Mouse (Mus musculus) brain, embryonic 14.5 days (tissue): ENCODE data around the gene Zfp970. TPM values are rescaled to one million over a fixed set of nuclear protein-coding genes. Genes with fewer than 3 reads are reported as not detected.
"Not testable (repeated sequence)": the region's sequence is repeated elsewhere in the genome, so short reads cannot be mapped to it uniquely, and the experiment has no call there.

Source experiments
- DNase-seq: peaks from one replicate; pipeline ENCODE4 v3.0.0-alpha.2; 2011; ENCODE audit warnings: low read depth
- CTCF ChIP-seq: fragments of 200-500 bp; IDR thresholded peaks from 2 replicates; pipeline ENCODE4 v1.5.1; 2012; ENCODE audit warnings: inconsistent platforms, mild to moderate bottlenecking, moderate library complexity, borderline replicate concordance; ENCODE audit not compliant: insufficient read depth, insufficient read length; ENCODE audit errors: extremely low read depth
- POLR2A ChIP-seq: fragments of 200-500 bp; IDR thresholded peaks from 2 replicates; pipeline ENCODE4 v1.6.1; 2012; ENCODE audit warnings: mild to moderate bottlenecking, inconsistent platforms, borderline replicate concordance; ENCODE audit not compliant: poor library complexity, insufficient read depth, insufficient read length, severe bottlenecking; ENCODE audit errors: extremely low read depth
- polyA plus RNA-seq: library from polyadenylated mRNA; depleted of rRNA; stranded (reverse); fragments of >200 nt; gene quantifications from 2 replicates; pipeline ENCODE4 v1.2.3, GENCODE M21; 2012; rRNA removed

The Zfp970 gene
- 8.6 and 8.8 TPM in 2 replicates for polyA plus RNA-seq

GRCm38 (mm10) chr2:177464676-177465075 is at the start of gene Zfp970:
TSS of gene Zfp970 (plus strand) at chr2:177464733.
- peak; percentile 11 for DNase-seq

DNA sequence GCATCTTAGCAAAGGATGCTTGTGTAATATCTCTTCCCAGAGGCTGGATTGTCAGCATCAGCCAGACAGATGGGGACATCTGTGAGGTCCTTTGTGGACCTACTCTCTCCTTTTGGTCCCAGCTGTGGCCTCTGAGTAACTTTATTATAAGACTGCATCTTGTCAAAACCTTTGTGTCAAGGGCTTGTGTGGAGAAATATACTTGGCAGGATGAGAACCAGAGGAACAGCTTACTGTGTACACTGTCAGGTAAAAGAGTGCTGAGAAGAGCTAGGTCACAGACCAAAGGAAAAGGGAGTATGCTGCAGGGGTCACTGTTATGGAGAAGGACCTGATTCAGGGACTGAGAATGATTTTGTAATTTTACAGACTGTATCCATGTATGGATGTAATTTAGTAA is 3.7 kb downstream of the Zfp970 start:
- not testable (repeated sequence) for DNase-seq

GRCm38 (mm10) chr2:177472261-177472660 is 7.7 kb downstream of the Zfp970 start:
- not testable (repeated sequence) for DNase-seq

DNA sequence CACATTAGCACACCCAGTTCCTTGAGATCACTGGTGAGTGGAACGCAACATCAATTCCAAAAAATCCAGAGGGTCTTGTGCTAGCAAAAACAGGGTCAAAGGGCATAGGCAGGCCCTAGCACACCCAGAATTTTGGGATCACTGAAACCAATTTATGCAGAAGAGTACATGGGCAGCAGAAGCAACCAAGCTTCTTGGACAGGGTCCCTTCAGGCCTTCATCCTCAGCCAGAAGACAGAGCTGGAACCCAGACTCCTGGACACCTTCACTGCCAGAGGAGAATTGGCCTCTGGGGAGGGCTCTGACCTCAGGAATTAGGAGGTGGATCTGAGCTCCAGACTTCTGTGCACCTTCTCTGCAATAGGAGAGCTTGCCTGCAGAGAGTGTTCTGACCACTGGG is 17.4 kb downstream of the Zfp970 start:
- not testable (repeated sequence) for DNase-seq

DNA sequence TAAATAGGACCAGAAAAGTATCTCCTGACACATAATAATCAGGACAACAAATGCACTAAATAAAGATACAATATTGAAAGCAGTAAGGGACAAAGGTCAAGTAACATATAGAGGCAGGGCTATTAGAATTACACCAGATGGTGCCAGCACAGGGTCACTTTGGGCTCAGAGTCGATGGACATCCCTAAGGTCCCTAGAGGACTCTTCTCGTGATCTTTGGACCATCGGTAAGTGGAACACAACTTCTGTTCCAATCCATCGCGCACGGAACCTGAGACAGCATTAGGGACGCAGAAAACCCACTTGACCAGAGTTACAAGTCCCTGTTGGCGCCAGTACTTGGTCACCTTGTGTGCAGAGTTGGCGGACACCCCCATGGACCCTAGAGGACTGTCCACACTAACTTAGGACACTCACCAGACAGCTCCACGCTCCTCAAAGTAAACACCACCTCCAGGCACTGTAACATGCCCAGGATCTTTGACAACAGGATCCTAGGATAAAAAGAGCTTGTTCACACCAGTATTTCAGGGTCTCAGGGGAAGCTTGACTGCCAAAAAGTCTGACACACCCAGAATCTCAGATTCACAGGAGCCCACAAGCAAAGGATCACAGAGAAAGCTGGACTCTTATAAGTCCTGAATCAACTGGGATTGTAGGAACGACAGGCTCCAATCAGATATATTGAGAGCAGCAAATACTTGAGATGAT is 18.9 kb downstream of the Zfp970 start:
- not testable (repeated sequence) for DNase-seq

GRCm38 (mm10) chr2:177498067-177498466 is 33.5 kb downstream of the Zfp970 start, which contains the start of gene Gm14403:
TSS of gene Gm14403 (plus strand) at chr2:177498215.
- DNase-seq, result peak; percentile 55

DNA sequence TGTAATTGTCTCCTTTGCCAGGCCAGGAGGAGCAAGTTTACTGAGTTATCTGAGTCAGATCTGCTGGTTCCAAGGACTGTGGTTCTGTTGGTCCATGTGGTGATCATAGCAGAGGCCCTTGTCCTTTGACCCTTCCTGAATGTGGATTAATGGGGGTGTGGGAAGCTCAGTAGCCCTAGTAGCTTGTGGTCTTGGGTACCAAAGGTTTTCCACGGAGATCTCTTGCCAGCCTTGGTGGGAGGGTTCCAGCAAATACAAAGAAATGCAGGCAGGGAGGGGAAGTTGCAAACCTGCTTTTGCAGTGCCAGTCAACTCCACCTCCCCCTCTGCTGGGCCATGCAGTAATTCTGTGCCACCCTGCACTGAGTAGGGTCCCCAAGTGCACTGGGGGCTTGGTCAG is 34.6 kb downstream of the Zfp970 start:
- not testable (repeated sequence) for DNase-seq

GRCm38 (mm10) chr2:177505211-177505719 is 40.7 kb downstream of the Zfp970 start:
- DNase-seq, result not testable (repeated sequence)

GRCm38 (mm10) chr2:177511381-177511780 is 46.8 kb downstream of the Zfp970 start:
- DNase-seq, result not testable (repeated sequence)

DNA sequence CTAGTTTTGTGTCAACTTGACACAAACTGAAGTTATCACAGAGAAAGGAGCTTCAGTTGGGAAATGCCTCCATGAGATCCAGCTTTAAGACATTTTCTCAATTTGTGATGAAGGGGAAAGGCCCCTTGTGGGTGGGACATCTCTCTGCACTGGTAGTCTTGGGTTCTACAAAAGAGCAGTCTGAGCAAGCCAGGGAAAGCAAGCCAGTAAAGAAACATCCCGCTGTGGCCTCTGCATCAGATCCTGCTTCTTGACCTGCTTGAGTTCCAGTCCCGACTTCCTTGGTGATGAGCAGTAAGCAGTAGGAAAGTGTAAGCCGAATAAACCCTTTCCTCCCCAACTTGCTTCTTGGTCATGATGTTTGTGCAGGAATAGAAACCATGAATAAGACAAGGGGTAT is 47.4 kb downstream of the Zfp970 start:
- not testable (repeated sequence) for DNase-seq

DNA sequence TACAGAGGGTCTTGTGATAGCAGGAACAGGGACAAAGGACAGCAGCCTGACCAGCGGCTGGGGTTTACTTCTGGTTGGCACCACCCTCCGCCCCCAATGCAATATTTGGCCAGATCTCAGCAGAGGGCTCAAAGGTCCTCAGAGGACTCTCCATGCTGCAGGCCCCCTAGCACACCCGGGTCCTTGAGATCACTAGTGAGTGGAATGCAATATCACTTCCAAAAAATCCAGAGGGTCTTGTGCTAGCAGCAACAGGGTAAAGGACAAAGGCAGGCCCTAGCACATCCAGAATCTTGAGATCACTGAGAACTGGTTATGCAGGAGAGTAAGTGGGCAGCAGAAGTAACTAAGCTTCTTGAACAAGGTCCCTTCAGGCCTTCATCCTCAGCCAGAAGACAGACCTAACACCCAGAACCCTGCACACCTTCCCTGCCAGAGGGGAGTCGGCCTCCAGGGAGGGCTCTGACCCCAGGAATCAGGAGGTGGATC is 49.5 kb downstream of the Zfp970 start:
- not testable (repeated sequence) for DNase-seq

GRCm38 (mm10) chr2:177517746-177518145 is 53.2 kb downstream of the Zfp970 start:
- not testable (repeated sequence) for DNase-seq

DNA sequence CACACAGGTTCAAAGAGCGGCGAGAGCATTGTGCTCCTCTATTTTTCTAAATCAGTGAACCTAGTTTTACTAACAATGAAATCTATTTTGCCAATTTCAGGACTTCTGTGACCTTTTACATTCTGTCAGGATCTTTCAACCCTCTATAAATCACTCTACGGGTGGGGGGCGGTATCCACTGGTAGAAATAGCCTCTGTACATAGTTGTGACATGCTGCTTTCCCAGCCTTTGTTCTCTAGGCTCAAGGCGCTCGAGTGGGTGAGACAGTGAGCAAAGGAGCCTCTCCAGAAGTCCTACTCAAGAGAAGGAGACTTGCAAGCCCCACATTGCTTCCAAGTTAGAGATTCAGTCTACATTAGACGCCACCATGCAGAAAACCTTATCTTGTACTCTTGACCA is 53.8 kb downstream of the Zfp970 start:
- not testable (repeated sequence) for DNase-seq

DNA sequence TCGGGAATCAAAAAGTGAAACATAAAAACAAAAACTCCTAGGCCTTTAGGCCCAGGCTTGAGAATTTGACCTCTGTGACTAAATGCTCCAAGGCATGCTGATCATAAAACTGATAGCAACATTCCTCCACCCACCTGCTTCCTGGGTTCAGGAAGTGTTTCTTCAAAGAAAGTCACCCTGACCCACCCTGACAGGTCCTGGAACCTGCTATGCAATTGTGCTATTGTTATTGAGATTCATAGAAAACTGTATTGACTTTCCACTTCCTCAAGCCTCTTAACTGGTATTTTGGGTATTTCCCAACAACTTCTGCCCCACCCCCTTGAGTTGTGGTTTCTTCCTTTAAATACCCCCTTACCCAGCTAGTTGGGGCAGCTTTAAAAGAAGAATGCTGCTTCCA is 54.4 kb downstream of the Zfp970 start:
- DNase-seq, result not testable (repeated sequence)

GRCm38 (mm10) chr2:177520035-177520434 is 55.5 kb downstream of the Zfp970 start:
- no peak for TF ChIP-seq POLR2A
- no peak for TF ChIP-seq CTCF

GRCm38 (mm10) chr2:177523061-177523460 is 58.5 kb downstream of the Zfp970 start:
- TF ChIP-seq CTCF, result no peak
- no peak for TF ChIP-seq POLR2A
- DNase-seq, result no peak

More at GRCm38 (mm10) chr2:177520035-177520434, 55.5 kb downstream of the Zfp970 start:
- no peak for DNase-seq

- DNase-seq, result not testable (repeated sequence)
These were observed 59.1 kb downstream of the Zfp970 start for GRCm38 (mm10) chr2:177523674-177524073.

DNA sequence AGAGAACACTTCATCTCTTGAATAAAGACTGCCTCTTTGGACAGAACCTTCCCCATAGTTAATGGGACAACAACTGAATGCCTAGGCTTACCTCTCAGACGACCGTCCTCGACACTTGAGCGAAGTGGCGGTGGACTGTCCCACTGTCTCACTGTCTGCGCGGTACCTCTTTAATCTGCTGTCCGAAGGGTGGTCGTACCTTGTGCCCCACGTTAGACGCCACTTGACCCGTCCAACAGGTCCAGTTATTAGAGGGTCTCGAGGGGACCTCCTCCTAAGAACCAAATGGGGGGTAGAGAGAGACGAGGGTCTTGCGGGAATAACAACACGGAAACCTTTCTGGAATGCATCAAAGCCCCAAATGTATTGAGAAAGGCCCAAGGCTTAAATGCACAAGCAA is 59.6 kb downstream of the Zfp970 start:
- DNase-seq, result not testable (repeated sequence)
